Mouse (Mus musculus) thymus, adult 18-20 months (tissue): ENCODE data around the gene Dhfr.
A peak's percentile ranks its signal among the peaks of the same experiment; 100 is the strongest.
"Not testable (repeated sequence)": the region's sequence is repeated elsewhere in the genome, so short reads cannot be mapped to it uniquely, and the experiment has no call there.

Source experiments
- DNase-seq, 2 experiments: peaks; one replicate each; pipeline ENCODE4 v3.0.0; 2022; ENCODE audit warnings: mixed read lengths in 2 of 2

Gene Dhfr

GRCm38 (mm10) chr13:92354456-92355271 lies at the start of gene Dhfr, which contains the start of gene Msh3:
Gene Dhfr (plus strand): TSS chr13:92354726.
Gene Msh3 (minus strand): TSS chr13:92355003.
- peak; percentile 93 to 95 for DNase-seq

GRCm38 (mm10) chr13:92305680-92306079 lies 48.8 kb upstream of the Dhfr start, which contains the start of gene Gm20379:
Gene Gm20379 (plus strand): TSS chr13:92305980.
- DNase-seq = no peak

- no peak for DNase-seq
Measured at GRCm38 (mm10) chr13:92314613-92315012, 39.9 kb upstream of the Dhfr start.

GRCm38 (mm10) chr13:92320770-92321169 lies 33.8 kb upstream of the Dhfr start:
- DNase-seq = no peak

- DNase-seq = no peak
Measured at GRCm38 (mm10) chr13:92326030-92326429, 28.5 kb upstream of the Dhfr start.

GRCm38 (mm10) chr13:92328000-92328399 lies 26.5 kb upstream of the Dhfr start:
- DNase-seq = no peak

- DNase-seq = no peak
Measured at GRCm38 (mm10) chr13:92330621-92331020, 23.9 kb upstream of the Dhfr start.

- DNase-seq = no peak
Measured at GRCm38 (mm10) chr13:92332103-92332879, 22.2 kb upstream of the Dhfr start.

- no peak for DNase-seq
Measured at GRCm38 (mm10) chr13:92336857-92337256, 17.7 kb upstream of the Dhfr start.

- DNase-seq = no peak
Measured at GRCm38 (mm10) chr13:92337773-92338462, 16.6 kb upstream of the Dhfr start.

GRCm38 (mm10) chr13:92339787-92340186 lies 14.7 kb upstream of the Dhfr start:
- DNase-seq = no peak

- no peak for DNase-seq
Measured at GRCm38 (mm10) chr13:92344033-92344432, 10.5 kb upstream of the Dhfr start.

GRCm38 (mm10) chr13:92346338-92346737 lies 8.2 kb upstream of the Dhfr start:
- no peak for DNase-seq

- no peak for DNase-seq
Measured at GRCm38 (mm10) chr13:92351100-92351499, 3.4 kb upstream of the Dhfr start.

- no peak for DNase-seq
Measured at GRCm38 (mm10) chr13:92353956-92354355, 570 bp upstream of the Dhfr start.

GRCm38 (mm10) chr13:92355272-92355643 lies 732 bp downstream of the Dhfr start:
- no peak for DNase-seq

- no peak for DNase-seq
Measured at GRCm38 (mm10) chr13:92356376-92356775, 1.9 kb downstream of the Dhfr start.

GRCm38 (mm10) chr13:92357644-92358043 lies 3.1 kb downstream of the Dhfr start:
- no peak for DNase-seq

GRCm38 (mm10) chr13:92361609-92362008 lies 7.1 kb downstream of the Dhfr start:
- DNase-seq = no peak

- no peak for DNase-seq
Measured at GRCm38 (mm10) chr13:92365312-92365711, 10.8 kb downstream of the Dhfr start.

- no peak for DNase-seq
Measured at GRCm38 (mm10) chr13:92370811-92371210, 16.3 kb downstream of the Dhfr start.

- not testable (repeated sequence) for DNase-seq
Measured at GRCm38 (mm10) chr13:92371466-92371865, 16.9 kb downstream of the Dhfr start.

GRCm38 (mm10) chr13:92387367-92387766 lies 32.8 kb downstream of the Dhfr start:
- no peak for DNase-seq
